Mouse (Mus musculus): ENCODE data around the gene Stk32b. TPM values are rescaled to one million over a fixed set of nuclear protein-coding genes. Genes with fewer than 3 reads are reported as not detected.

Stk32b gene
- polyA plus RNA-seq, 2 experiments: 7.8 to 18.0 TPM

GRCm38 (mm10) chr5:37472025-37472608 lies 244.9 kb downstream of the Stk32b start:
- no peak overlapping the region for H3K9ac ChIP-seq (ENCODE audit: low read depth, low read length, severe bottlenecking)
- no peak for TF ChIP-seq POLR2A (IDR thresholded peaks at IDR 0.05; ENCODE audit: borderline replicate concordance, extremely low read depth, insufficient read depth, insufficient read length)
- ATAC-seq (ENCODE audit: low FRiP score, low read depth) (no peak), DNase-seq (ENCODE audit: low spot score) (no peak)
- H3K4me3 ChIP-seq (replicated peaks; ENCODE audit: low read length): no peak overlapping the region
- H3K4me1 ChIP-seq (ENCODE audit: control insufficient read depth, insufficient read depth, low read length): no peaks in the 10 kb centered on the region
- WGBS: 64% methylated on average over 3 of the region's 3 CpGs
- H3K27ac ChIP-seq (replicated peaks; ENCODE audit: low read depth, low read length): no peak overlapping the region
- no peaks in the 10 kb centered on the region for H3K27me3 ChIP-seq (ENCODE audit: control insufficient read depth, insufficient read depth, low read length)
- H3K4me2 ChIP-seq (replicated peaks; ENCODE audit: low read depth, low read length, severe bottlenecking): no peak overlapping the region
- no peaks in the 10 kb centered on the region for H3K9me3 ChIP-seq (ENCODE audit: control insufficient read depth, low read length)
- H3K36me3 ChIP-seq (ENCODE audit: control insufficient read depth, insufficient read depth, low read length): no peaks in the 10 kb centered on the region

GRCm38 (mm10) chr5:37471584-37471983 lies 245.4 kb downstream of the Stk32b start:
- H3K4me3 ChIP-seq (replicated peaks; ENCODE audit: low read length): no peak overlapping the region
- H3K4me1 ChIP-seq (ENCODE audit: control insufficient read depth, insufficient read depth, low read length): no peaks in the 10 kb centered on the region
- WGBS: 79% methylated on average over 4 of the region's 4 CpGs
- no peaks in the 10 kb centered on the region for H3K36me3 ChIP-seq (ENCODE audit: control insufficient read depth, insufficient read depth, low read length)
- no peak for ATAC-seq (ENCODE audit: low FRiP score, low read depth)
- no peak overlapping the region for H3K9ac ChIP-seq (ENCODE audit: low read depth, low read length, severe bottlenecking)
- TF ChIP-seq POLR2A (IDR thresholded peaks at IDR 0.05; ENCODE audit: borderline replicate concordance, extremely low read depth, insufficient read depth, insufficient read length): no peak
- H3K27me3 ChIP-seq (ENCODE audit: control insufficient read depth, insufficient read depth, low read length): no peaks in the 10 kb centered on the region
- H3K9me3 ChIP-seq (ENCODE audit: control insufficient read depth, low read length): no peaks in the 10 kb centered on the region
- no peak overlapping the region for H3K4me2 ChIP-seq (replicated peaks; ENCODE audit: low read depth, low read length, severe bottlenecking)
- no peak for DNase-seq (ENCODE audit: low spot score)
- no peak overlapping the region for H3K27ac ChIP-seq (replicated peaks; ENCODE audit: low read depth, low read length)

GRCm38 (mm10) chr5:37469031-37469430 lies 247.9 kb downstream of the Stk32b start:
- ATAC-seq (ENCODE audit: low FRiP score, low read depth): no peak
- no peak for TF ChIP-seq POLR2A (IDR thresholded peaks at IDR 0.05; ENCODE audit: borderline replicate concordance, extremely low read depth, insufficient read depth, insufficient read length)

GRCm38 (mm10) chr5:37467646-37468045 lies 249.3 kb downstream of the Stk32b start:
- Histone ChIP-seq H3K27me3 (ENCODE audit: control insufficient read depth, insufficient read depth, low read length) (no peaks in the 10 kb centered on the region), H3K4me2 (replicated peaks; ENCODE audit: low read depth, low read length, severe bottlenecking) (no peak overlapping the region), H3K4me1 (ENCODE audit: control insufficient read depth, insufficient read depth, low read length) (no peaks in the 10 kb centered on the region), H3K36me3 (ENCODE audit: control insufficient read depth, insufficient read depth, low read length) (no peaks in the 10 kb centered on the region), H3K4me3 (replicated peaks; ENCODE audit: low read length) (no peak overlapping the region), H3K9me3 (ENCODE audit: control insufficient read depth, low read length) (no peaks in the 10 kb centered on the region), H3K27ac (replicated peaks; ENCODE audit: low read depth, low read length) (no peak overlapping the region), H3K9ac (ENCODE audit: low read depth, low read length, severe bottlenecking) (no peak overlapping the region)
- DNase-seq (ENCODE audit: low spot score) (no peak), ATAC-seq (ENCODE audit: low FRiP score, low read depth) (no peak)
- TF ChIP-seq POLR2A (IDR thresholded peaks at IDR 0.05; ENCODE audit: borderline replicate concordance, extremely low read depth, insufficient read depth, insufficient read length): no peak
- 84% methylated on average over 2 of the region's 2 CpGs for WGBS

More at GRCm38 (mm10) chr5:37469031-37469430, 247.9 kb downstream of the Stk32b start:
- Histone ChIP-seq H3K27me3 (ENCODE audit: control insufficient read depth, insufficient read depth, low read length) (no peaks in the 10 kb centered on the region), H3K9ac (ENCODE audit: low read depth, low read length, severe bottlenecking) (no peak overlapping the region), H3K36me3 (ENCODE audit: control insufficient read depth, insufficient read depth, low read length) (no peaks in the 10 kb centered on the region), H3K4me2 (replicated peaks; ENCODE audit: low read depth, low read length, severe bottlenecking) (no peak overlapping the region), H3K4me3 (replicated peaks; ENCODE audit: low read length) (no peak overlapping the region), H3K27ac (replicated peaks; ENCODE audit: low read depth, low read length) (no peak overlapping the region), H3K9me3 (ENCODE audit: control insufficient read depth, low read length) (no peaks in the 10 kb centered on the region), H3K4me1 (ENCODE audit: control insufficient read depth, insufficient read depth, low read length) (no peaks in the 10 kb centered on the region)
- 59% methylated on average over 5 of the region's 5 CpGs for WGBS
- DNase-seq (ENCODE audit: low spot score): peak; percentile 9

- Histone ChIP-seq H3K27ac (replicated peaks; ENCODE audit: low read depth, low read length) (no peak overlapping the region), H3K4me1 (ENCODE audit: control insufficient read depth, insufficient read depth, low read length) (no peaks in the 10 kb centered on the region), H3K4me2 (replicated peaks; ENCODE audit: low read depth, low read length, severe bottlenecking) (no peak overlapping the region), H3K27me3 (ENCODE audit: control insufficient read depth, insufficient read depth, low read length) (no peaks in the 10 kb centered on the region), H3K4me3 (replicated peaks; ENCODE audit: low read length) (no peak overlapping the region), H3K9me3 (ENCODE audit: control insufficient read depth, low read length) (no peaks in the 10 kb centered on the region), H3K36me3 (ENCODE audit: control insufficient read depth, insufficient read depth, low read length) (no peaks in the 10 kb centered on the region), H3K9ac (ENCODE audit: low read depth, low read length, severe bottlenecking) (no peak overlapping the region)
- DNase-seq (ENCODE audit: low spot score): no peak
- TF ChIP-seq POLR2A (IDR thresholded peaks at IDR 0.05; ENCODE audit: borderline replicate concordance, extremely low read depth, insufficient read depth, insufficient read length): no peak
- no peak for ATAC-seq (ENCODE audit: low FRiP score, low read depth)
- 89% methylated on average over 10 of the region's 10 CpGs for WGBS
Observed at GRCm38 (mm10) chr5:37465461-37465860, 251.5 kb downstream of the Stk32b start.
